Comparison of ENCODE assay signal across 8 mouse cellular contexts in the genomic region with DNA sequence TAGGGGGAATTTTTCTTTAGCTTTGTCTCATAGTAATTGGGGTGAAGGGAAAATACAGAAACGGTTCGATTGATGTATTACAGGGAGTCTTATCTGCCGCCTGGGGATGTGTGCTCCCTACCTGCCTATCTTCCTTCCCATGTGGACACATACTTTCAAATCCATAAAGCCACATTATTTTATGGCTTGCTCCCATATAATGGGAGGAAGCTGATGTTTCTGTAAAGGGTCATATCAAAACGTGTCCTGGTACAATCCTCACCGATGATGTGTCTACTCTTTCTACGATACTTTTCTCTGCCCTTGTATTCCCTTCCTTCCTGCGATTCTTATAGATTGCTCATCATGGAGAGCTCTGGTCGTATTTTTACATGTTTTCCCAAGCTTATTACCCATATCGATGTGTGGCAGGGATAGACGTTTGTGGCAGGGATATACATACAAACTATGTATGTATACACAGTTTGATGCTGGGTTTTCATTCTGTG. TPM values are rescaled to one million over a fixed set of nuclear protein-coding genes. Genes with fewer than 3 reads are reported as not detected.
A peak's percentile ranks its signal among the peaks of the same experiment; 100 is the strongest.
DNase-seq lines count a peak whose midpoint lies in the region; ATAC-seq and TF ChIP-seq lines count a peak whose summit lies in the region.

No protein-coding gene starts in this region.

- no peaks in the 10 kb centered on the region for H3K27me3 ChIP-seq in heart, postnatal 0 days (ENCODE audit: control insufficient read depth, insufficient read depth, low read length)
- H3K27me3 ChIP-seq in Patski = no peaks in the 10 kb centered on the region
- no peaks in the 10 kb centered on the region for H3K27me3 ChIP-seq in hindbrain, embryonic 14.5 days (ENCODE audit: control insufficient read depth, insufficient read depth, low read length)
- no peaks in the 10 kb centered on the region for H3K27me3 ChIP-seq in midbrain, embryonic 12.5 days

- H3K9me3 ChIP-seq in heart, postnatal 0 days (replicated peaks; ENCODE audit: control insufficient read depth, low read length) = no peaks in the 10 kb centered on the region
- no peaks in the 10 kb centered on the region for H3K9me3 ChIP-seq in hindbrain, embryonic 14.5 days (ENCODE audit: control insufficient read depth, low read length)
- H3K9me3 ChIP-seq in midbrain, embryonic 12.5 days = no peaks in the 10 kb centered on the region

- ATAC-seq in heart, postnatal 0 days (ENCODE audit: insufficient read depth, low read depth) = peak; percentile 7; the same call in 1 of the 2 replicates
- peak; percentile 6 for ATAC-seq in Patski
- ATAC-seq in hindbrain, embryonic 14.5 days (ENCODE audit: low FRiP score) = 0 out of 2 replicates have a peak, but pooled peaks have one; percentile 1
- ATAC-seq in midbrain, embryonic 12.5 days (ENCODE audit: low FRiP score, low read depth) = peak; percentile 31; the same call in 1 of the 2 replicates

- peak overlapping the region; percentile 84 for H3K9ac ChIP-seq in heart, postnatal 0 days (replicated peaks; ENCODE audit: low read depth, low read length)
- H3K9ac ChIP-seq in hindbrain, embryonic 14.5 days = peak overlapping the region; percentile 77
- peak overlapping the region; percentile 80 for H3K9ac ChIP-seq in midbrain, embryonic 12.5 days (replicated peaks)

- peaks cover 4% of the 10 kb centered on the region; the same call in 1 of the 2 replicates for H3K36me3 ChIP-seq in heart, postnatal 0 days (replicated peaks; ENCODE audit: control insufficient read depth, insufficient read depth, low read length)
- H3K36me3 ChIP-seq in hindbrain, embryonic 14.5 days (replicated peaks; ENCODE audit: control insufficient read depth, insufficient read depth) = no peaks in the 10 kb centered on the region; the same call in 1 of the 2 replicates
- H3K36me3 ChIP-seq in midbrain, embryonic 12.5 days = 0 out of 2 replicates have a peak, but pooled peaks cover 2% of the 10 kb centered on the region

- DNase-seq in heart, postnatal 0 days (ENCODE audit: low spot score) = no peak
- no peak for DNase-seq in heart, adult 18-20 months
- DNase-seq in Patski (ENCODE audit: low read depth, low spot score) = no peak
- DNase-seq in hindbrain, embryonic 14.5 days (ENCODE audit: low spot score) = no peak
- no peak for DNase-seq in layer of hippocampus, adult 8-10 months (ENCODE audit: low spot score in 2 of 2)
- no peak for DNase-seq in ovary, adult 18-20 months (ENCODE audit: low spot score)
- DNase-seq in kidney, adult 8-10 months = no peak

- TF ChIP-seq CTCF in heart, postnatal 0 days (IDR thresholded peaks at IDR 0.05; ENCODE audit: low read depth) = no peak
- TF ChIP-seq CTCF in Patski (IDR thresholded peaks at IDR 0.05) = no peak

- peak overlapping the region; percentile 81 for H3K4me3 ChIP-seq in heart, postnatal 0 days (ENCODE audit: low read depth, low read length)
- H3K4me3 ChIP-seq in hindbrain, embryonic 14.5 days (replicated peaks; ENCODE audit: low read length) = peak overlapping the region; percentile 59
- peak overlapping the region; percentile 70 for H3K4me3 ChIP-seq in midbrain, embryonic 12.5 days

- 24% methylated on average over 10 of the region's 10 CpGs for WGBS in heart, postnatal 0 days
- WGBS in hindbrain, embryonic 14.5 days = 32% methylated on average over 10 of the region's 10 CpGs
- WGBS in midbrain, embryonic 12.5 days = 33% methylated on average over 10 of the region's 10 CpGs

- CTCF ChIA-PET in Patski (lab: Charles Lee) = interaction anchor here (1.7 to 2.4 kb wide), 2 partner anchors 11 to 14 kb away, joined by 3 to 14 read pairs; no protein-coding TSS in a partner anchor

- in situ Hi-C loops in Patski (cut with MboI; ENCODE audit: low pct_unique_long_range_greater_than_20kb) = loop anchor here (5.0 to 10.0 kb wide), 2 partner anchors 649 to 831 kb away; no protein-coding TSS in a partner anchor

- TF ChIP-seq EP300 in heart, postnatal 0 days (IDR thresholded peaks at IDR 0.05; ENCODE audit: low read depth) = no peak

- H3K4me2 ChIP-seq in heart, postnatal 0 days (ENCODE audit: low read depth, low read length) = peak overlapping the region; percentile 85
- H3K4me2 ChIP-seq in hindbrain, embryonic 14.5 days (replicated peaks) = peak overlapping the region; percentile 74
- peak overlapping the region; percentile 64 for H3K4me2 ChIP-seq in midbrain, embryonic 12.5 days (replicated peaks)

- no peaks in the 10 kb centered on the region for H3K4me1 ChIP-seq in heart, postnatal 0 days (ENCODE audit: control insufficient read depth, insufficient read depth)
- peaks cover 8% of the 10 kb centered on the region; the same call in 1 of the 2 replicates for H3K4me1 ChIP-seq in hindbrain, embryonic 14.5 days (replicated peaks; ENCODE audit: control insufficient read depth, insufficient read depth, low read length)
- H3K4me1 ChIP-seq in midbrain, embryonic 12.5 days = peaks cover 7% of the 10 kb centered on the region

- peak overlapping the region; percentile 87 for H3K27ac ChIP-seq in heart, postnatal 0 days (ENCODE audit: low read depth)
- H3K27ac ChIP-seq in hindbrain, embryonic 14.5 days = no peak overlapping the region
- H3K27ac ChIP-seq in midbrain, embryonic 12.5 days (replicated peaks) = no peak overlapping the region

- POLR2A ChIA-PET in Patski (lab: Charles Lee) = no interaction called here

RNA-seq across cellular contexts. Expression of a gene that starts 0.6 kb away (rescaled TPM):
- total RNA-seq in heart, postnatal 0 days (2014; rRNA removed; ENCODE audit: low replicate concordance) = 31.0 and 46.8 TPM in 2 replicates
- 24.5 and 25.0 TPM in 2 replicates for polyA plus RNA-seq in heart, postnatal 0 days (2015; fragmentation: Nextera tagmentation; extraction: Ambion mirVana)
- 10 to 100 TPM; 20.6 to 21.5 TPM for total RNA-seq in heart, adult 18-20 months (2021)
- 21.7 TPM for polyA plus RNA-seq in Patski (2021)
- 30.8 and 32.1 TPM in 2 replicates for polyA plus RNA-seq in hindbrain, embryonic 14.5 days (2014; fragmentation: Nextera tagmentation; extraction: Ambion mirVana)
- polyA plus RNA-seq in midbrain, embryonic 12.5 days (2016; fragmentation: Nextera tagmentation; extraction: Ambion mirVana) = 21.2 and 21.8 TPM in 2 replicates
- 10 to 100 TPM; 26.3 to 34.2 (median 29.6) TPM for total RNA-seq in layer of hippocampus, adult 8-10 months (2022)

RNA-seq across cellular contexts. Expression of a gene that starts 0.8 kb away (rescaled TPM):
- 0.99 TPM in 1 of 2 replicates, not detected in the other for total RNA-seq in heart, postnatal 0 days (2014; rRNA removed; ENCODE audit: low replicate concordance)
- polyA plus RNA-seq in heart, postnatal 0 days (2015; fragmentation: Nextera tagmentation; extraction: Ambion mirVana) = 2.0 and 2.3 TPM in 2 replicates
- total RNA-seq in heart, adult 18-20 months (2021) = 1 to 10 TPM; 2.7 to 3.2 TPM
- 8.8 TPM for polyA plus RNA-seq in Patski (2021)
- polyA plus RNA-seq in hindbrain, embryonic 14.5 days (2014; fragmentation: Nextera tagmentation; extraction: Ambion mirVana) = 2.3 and 2.5 TPM in 2 replicates
- 2.7 and 2.9 TPM in 2 replicates for polyA plus RNA-seq in midbrain, embryonic 12.5 days (2016; fragmentation: Nextera tagmentation; extraction: Ambion mirVana)
- 10 to 100 TPM in 2 of 4 experiments, 1 to 10 TPM in 2; 7.3 to 11.5 (median 8.9) TPM for total RNA-seq in layer of hippocampus, adult 8-10 months (2022)

RNA-seq across cellular contexts. Expression of a gene that starts 54.2 kb away (rescaled TPM):
- 63.9 and 78.7 TPM in 2 replicates for total RNA-seq in heart, postnatal 0 days (2014; rRNA removed; ENCODE audit: low replicate concordance)
- 289 and 361 TPM in 2 replicates for polyA plus RNA-seq in heart, postnatal 0 days (2015; fragmentation: Nextera tagmentation; extraction: Ambion mirVana)
- total RNA-seq in heart, adult 18-20 months (2021) = 100 to 1,000 TPM; 173 to 185 TPM
- polyA plus RNA-seq in Patski (2021) = 33.4 TPM
- polyA plus RNA-seq in hindbrain, embryonic 14.5 days (2014; fragmentation: Nextera tagmentation; extraction: Ambion mirVana) = 45.1 and 54.2 TPM in 2 replicates
- polyA plus RNA-seq in midbrain, embryonic 12.5 days (2016; fragmentation: Nextera tagmentation; extraction: Ambion mirVana) = 24.0 and 25.8 TPM in 2 replicates
- total RNA-seq in layer of hippocampus, adult 8-10 months (2022) = 10 to 100 TPM; 42.0 to 52.9 (median 50.2) TPM
